Mouse (Mus musculus) adrenal gland, adult 18-20 months (tissue): ENCODE results near the gene Gm6205. TPM values are rescaled to one million over a fixed set of nuclear protein-coding genes. Genes with fewer than 3 reads are reported as not detected.
"Not testable (repeated sequence)": the region's sequence is repeated elsewhere in the genome, so short reads cannot be mapped to it uniquely, and the experiment has no call there.

Experiments used
- DNase-seq, 2 experiments: peaks; one replicate each; pipeline ENCODE4 v3.0.0; 2021 to 2022; ENCODE audit warnings: low spot score in 2 of 2
- long read RNA-seq, 2 experiments: library from polyadenylated mRNA; stranded (forward); transcript quantifications; one replicate each; pipeline ENCODE4 v2.0.0; 2021
- total RNA-seq, 2 experiments: library from RNA; stranded (reverse); gene quantifications; 1 replicate in 1 of 2; 2 replicates in 1 of 2; pipeline ENCODE4 v1.2.3; 2021

The Gm6205 gene
- not detected for total RNA-seq
- long read RNA-seq, experiment 1: 0 reads
- long read RNA-seq, experiment 2: 0 reads

DNA sequence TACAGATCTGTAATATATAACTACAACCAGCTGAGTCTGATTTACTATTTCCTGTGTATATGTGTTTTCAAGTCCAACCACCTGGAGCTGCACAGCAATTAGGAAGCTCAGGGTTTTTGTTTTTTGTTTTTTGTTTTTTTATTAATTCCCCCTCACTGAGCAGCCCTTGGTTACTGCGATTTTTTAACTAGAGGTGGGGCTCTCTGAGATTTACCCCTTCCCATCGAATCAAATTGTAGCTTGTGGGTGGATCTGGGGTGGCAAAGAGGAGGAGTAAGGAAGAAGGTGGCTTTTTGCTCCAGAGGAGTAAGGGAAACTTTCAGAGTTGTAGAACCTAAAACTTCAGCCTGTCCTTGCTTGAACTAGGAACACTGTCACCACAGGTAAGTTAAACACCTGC, at the start of gene Gm6205:
Gene Gm6205, plus strand, starts transcription at position 301 of the 400 bp plus-strand sequence.
- DNase-seq: not testable (repeated sequence)

DNA sequence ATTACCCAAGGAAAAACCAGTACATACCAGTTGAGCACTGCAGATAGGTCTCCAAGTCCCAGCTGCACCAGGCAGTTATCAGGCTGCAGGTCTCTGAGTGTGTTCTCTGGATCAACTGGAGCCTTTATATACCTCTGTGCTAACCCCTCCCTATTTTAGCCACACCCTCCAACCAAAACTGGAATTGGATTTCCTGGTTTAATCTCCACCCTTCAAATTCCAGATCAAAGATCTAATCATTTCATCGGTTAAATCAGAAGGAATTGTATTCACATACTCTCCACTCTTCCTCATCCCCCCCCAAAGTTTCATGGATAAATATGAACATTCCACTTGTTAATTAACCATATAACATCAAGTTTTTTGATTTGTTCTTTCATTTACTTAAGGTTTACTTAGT, 31.9 kb upstream of the Gm6205 start, which contains the start of gene Gm3147:
Gene Gm3147, minus strand, starts transcription at position 101 of the 400 bp plus-strand sequence.
- not testable (repeated sequence) for DNase-seq

DNA sequence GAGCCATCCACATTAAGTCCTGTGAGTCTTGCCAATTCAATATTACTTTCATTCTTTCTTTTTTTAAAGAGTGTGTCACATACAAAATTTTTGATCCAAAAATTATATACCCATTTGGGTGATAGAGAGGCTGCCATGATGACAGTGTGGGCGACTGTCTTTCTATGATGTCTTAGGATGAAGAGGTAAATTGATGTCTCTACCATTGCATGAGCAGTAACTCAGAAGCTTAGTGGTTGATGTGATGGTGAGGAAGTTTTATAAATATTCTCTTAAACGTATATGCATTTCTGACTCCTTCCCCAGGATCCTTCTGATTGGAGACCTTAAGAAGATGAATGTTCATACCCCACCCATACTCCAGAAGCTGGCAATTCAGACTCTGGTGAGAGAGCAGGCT, 24.5 kb upstream of the Gm6205 start, which contains the start of gene Gm6509:
Gene Gm6509, plus strand, starts transcription at position 301 of the 400 bp plus-strand sequence.
- not testable (repeated sequence) for DNase-seq

Other genes with a start within 250 kb of the Gm6205 start
- gene Gm7682, start 202.6 kb upstream of the Gm6205 start, total RNA-seq: not detected
- gene Gm3139, start 122.1 kb upstream of the Gm6205 start, total RNA-seq: not detected
- gene Gm3147, start 32.0 kb upstream of the Gm6205 start, total RNA-seq: not detected
- gene Gm6509, start 24.4 kb upstream of the Gm6205 start, total RNA-seq: not detected
- not detected for gene Gm3183, start 217.1 kb downstream of the Gm6205 start, total RNA-seq